Mouse (Mus musculus) heart, adult 2 months (tissue): ENCODE measurements around the gene Txnrd2.

ENCODE experiments used
- CTCF ChIP-seq: fragments of 200-600 bp; IDR thresholded peaks from 2 replicates; pipeline ENCODE4 v1.8.1; 2022; ENCODE audit warnings: antibody characterized with exemption, mild to moderate bottlenecking, moderate library complexity
- EP300 ChIP-seq: fragments of 200-500 bp; IDR thresholded peaks from 2 replicates; pipeline ENCODE4 v1.6.1; 2011; ENCODE audit warnings: low read depth, low read length, control low read depth; ENCODE audit not compliant: insufficient read depth
- POLR2A ChIP-seq: fragments of 200-500 bp; IDR thresholded peaks from 2 replicates; pipeline ENCODE4 v1.6.1; 2011; ENCODE audit warnings: mild to moderate bottlenecking, low read depth, low read length, control low read depth; ENCODE audit not compliant: insufficient read depth

DNA sequence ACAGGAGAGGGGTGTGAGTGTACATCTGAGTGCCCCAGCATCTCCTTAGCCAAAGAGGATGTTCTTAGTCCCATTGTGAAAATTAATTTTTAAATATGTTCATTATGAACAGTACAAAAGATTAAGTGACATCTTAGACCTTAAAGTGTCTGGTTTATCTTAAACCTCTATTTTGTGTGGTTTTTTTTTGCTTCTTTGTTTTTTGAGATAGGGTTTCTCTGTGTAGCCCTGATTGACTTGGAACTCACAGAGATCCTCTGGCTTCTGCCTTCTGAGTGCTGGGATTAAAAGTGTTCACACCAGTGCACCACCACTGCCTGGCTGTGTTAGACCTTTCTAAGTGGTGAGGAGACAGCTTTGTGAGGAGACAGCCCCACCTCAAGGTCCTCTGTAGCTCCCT is 32.5 kb downstream of the Txnrd2 start:
- TF ChIP-seq CTCF (no peak), POLR2A (no peak), EP300 (no peak)
